Mouse (Mus musculus): Measurements from ENCODE around the gene Vmn1r70.

Gene Vmn1r70

DNA sequence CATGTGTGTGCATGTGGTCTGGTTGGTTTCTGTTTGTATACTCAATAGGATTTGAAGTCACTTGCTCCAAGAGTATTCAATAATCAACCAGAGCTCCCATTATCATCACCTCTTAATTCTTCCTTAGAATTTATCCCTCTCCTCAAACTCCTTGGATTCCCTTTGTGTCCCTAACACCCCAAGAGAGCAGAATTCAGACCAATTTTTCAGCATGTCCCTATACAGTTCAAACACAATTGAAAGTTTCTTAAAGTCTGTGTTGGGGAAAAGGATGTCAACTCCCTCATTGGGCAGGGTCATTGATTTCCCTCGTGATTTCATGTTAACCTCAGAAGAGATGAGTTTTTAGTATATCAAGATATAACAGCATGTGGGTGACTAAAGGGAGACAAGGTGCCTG lies at the start of gene Vmn1r70:
Gene Vmn1r70 (plus strand): TSS at position 301 of the 400 bp plus-strand sequence.
- Histone ChIP-seq H3K27me3 (ENCODE audit: control insufficient read depth, insufficient read depth, low read length, poor library complexity, severe bottlenecking) (no peaks in the 10 kb centered on the region), H3K36me3 (ENCODE audit: control insufficient read depth, insufficient read depth, low read length, poor library complexity, severe bottlenecking) (no peaks in the 10 kb centered on the region)
- DNase-seq (ENCODE audit: low read depth, low spot score): no peak

DNA sequence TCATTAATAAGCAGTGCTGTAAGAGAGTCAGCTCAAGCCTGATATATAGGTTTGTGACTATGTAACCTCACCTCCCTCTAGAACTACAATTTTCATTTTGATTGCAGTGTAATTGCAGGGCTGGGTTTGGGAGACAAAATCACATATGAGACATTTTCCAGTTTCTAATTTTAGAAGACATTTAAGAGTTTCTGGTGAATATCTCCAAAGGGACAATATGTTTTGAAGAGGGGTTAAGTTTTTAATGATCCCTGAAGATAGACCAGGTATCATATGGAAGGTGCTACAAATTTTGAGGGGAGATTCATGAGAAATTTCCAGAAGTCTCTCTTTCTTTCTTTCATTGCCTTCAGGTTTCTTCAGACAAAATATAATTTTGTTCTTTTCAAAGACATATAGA lies 17.8 kb upstream of the Vmn1r70 start, which contains the start of gene Vmn1r69:
Gene Vmn1r69 (minus strand): TSS at position 101 of the 400 bp plus-strand sequence.
- DNase-seq (ENCODE audit: low read depth, low spot score): no peak
- Histone ChIP-seq H3K27me3 (ENCODE audit: control insufficient read depth, insufficient read depth, low read length, poor library complexity, severe bottlenecking) (no peaks in the 10 kb centered on the region), H3K36me3 (ENCODE audit: control insufficient read depth, insufficient read depth, low read length, poor library complexity, severe bottlenecking) (no peaks in the 10 kb centered on the region)
